Mouse (Mus musculus) neural tube, embryonic 11.5 days (tissue): ENCODE measurements around the gene Ocln. TPM values are rescaled to one million over a fixed set of nuclear protein-coding genes. Genes with fewer than 3 reads are reported as not detected.
A peak's percentile ranks its signal among the peaks of the same experiment; 100 is the strongest.
"Not testable (repeated sequence)": the region's sequence is repeated elsewhere in the genome, so short reads cannot be mapped to it uniquely, and the experiment has no call there.

ENCODE experiments used
- ATAC-seq: fragments of 200-750 bp; cut with Nextera tagmentation; 2 replicates; pipeline ENCODE4 v1.8.0; 2017; ENCODE audit warnings: moderate number of reproducible peaks, mild to moderate bottlenecking, moderate TSS enrichment, moderate library complexity; ENCODE audit not compliant: insufficient read depth, low FRiP score, low TSS enrichment
- DNase-seq: peaks from one replicate; pipeline ENCODE4 v3.0.0-alpha.2; 2015; ENCODE audit warnings: low spot score
- H3K27ac ChIP-seq: fragments of 300-500 bp; sonication (generic); 2 replicates; pipeline ENCODE4 v1.5.1; 2014; ENCODE audit warnings: low read depth, mild to moderate bottlenecking, low read length
- H3K27me3 ChIP-seq: fragments of 300-500 bp; sonication (generic); 2 replicates; pipeline ENCODE4 v1.6.1; 2014; ENCODE audit warnings: mild to moderate bottlenecking, low read length, mixed read lengths; ENCODE audit not compliant: control insufficient read depth, insufficient read depth
- H3K36me3 ChIP-seq: fragments of 300-500 bp; sonication (generic); 2 replicates; pipeline ENCODE4 v1.6.1; 2014; ENCODE audit warnings: mild to moderate bottlenecking, low read length, moderate library complexity, mixed read lengths; ENCODE audit not compliant: control insufficient read depth, insufficient read depth
- H3K4me1 ChIP-seq: fragments of 300-500 bp; sonication (generic); 2 replicates; pipeline ENCODE4 v1.6.1; 2014; ENCODE audit warnings: low read length, mixed read lengths; ENCODE audit not compliant: control insufficient read depth, insufficient read depth
- H3K4me2 ChIP-seq: fragments of 300-500 bp; sonication (generic); 2 replicates; pipeline ENCODE4 v1.6.1; 2014; ENCODE audit warnings: low read depth, mild to moderate bottlenecking, moderate library complexity
- H3K4me3 ChIP-seq: fragments of 300-500 bp; sonication (generic); 2 replicates; pipeline ENCODE4 v1.5.1; 2014; ENCODE audit warnings: low read depth, low read length
- H3K9ac ChIP-seq: fragments of 300-500 bp; sonication (generic); 2 replicates; pipeline ENCODE4 v1.6.1; 2014; ENCODE audit warnings: mild to moderate bottlenecking, low read length
- H3K9me3 ChIP-seq: fragments of 300-500 bp; sonication (generic); 2 replicates; pipeline ENCODE4 v1.6.1; 2016; ENCODE audit warnings: low read length; ENCODE audit not compliant: control insufficient read depth
- WGBS: fragments of 180-500 bp; shearing (Covaris S2); extraction: QIAGEN DNeasy Blood & Tissue Kit; methylation state at CpG from one replicate; pipeline ENCODE4 v1.1.7; 2014; 5-methylcytosine and 5-hydroxymethylcytosine counted together
- polyA plus RNA-seq: library from polyadenylated mRNA; unstranded; fragments of >200 nt; fragmentation: Nextera tagmentation; extraction: Ambion mirVana; gene quantifications from 2 replicates; pipeline ENCODE4 v1.2.1, GENCODE M21; 2014

Ocln gene
- polyA plus RNA-seq, 1 experiment from 2014 or later: 1.3 TPM

DNA sequence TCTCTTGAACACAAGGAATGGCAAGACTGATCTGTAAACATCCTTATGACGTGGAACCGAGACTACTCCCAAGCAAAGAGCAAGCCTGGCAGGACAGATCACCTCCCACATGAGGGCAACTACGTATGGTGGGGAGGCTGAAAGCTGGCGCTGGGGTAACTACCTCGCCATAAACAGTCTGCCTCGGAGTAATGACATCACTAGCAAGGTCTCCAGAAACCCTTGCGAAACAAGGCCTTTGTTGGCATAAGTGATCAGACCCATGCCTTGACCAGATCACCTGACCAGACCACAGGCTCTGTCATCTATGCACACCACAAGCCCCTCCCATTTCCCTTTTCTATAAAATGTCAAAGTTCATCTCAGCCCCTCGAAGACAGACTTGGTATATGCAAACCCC, 59.2 kb downstream of the Ocln start:
- WGBS: 77% methylated on average over 8 of the region's 8 CpGs
- DNase-seq: no peak
- Histone ChIP-seq H3K9ac (no peak overlapping the region), H3K27me3 (no peaks in the 10 kb centered on the region), H3K36me3 (0 out of 2 replicates have a peak, but pooled peaks cover under 1% of the 10 kb centered on the region), H3K4me3 (no peak overlapping the region), H3K9me3 (no peaks in the 10 kb centered on the region), H3K4me2 (no peak overlapping the region), H3K4me1 (no peaks in the 10 kb centered on the region), H3K27ac (no peak overlapping the region)
- ATAC-seq: no peak

- under 1% methylated on average over 51 of the region's 51 CpGs for WGBS
- Histone ChIP-seq H3K9me3 (no peaks in the 10 kb centered on the region), H3K4me1 (no peaks in the 10 kb centered on the region), H3K4me3 (peak within 1 kb of the TSS; percentile 84), H3K36me3 (0 out of 2 replicates have a peak, but pooled peaks cover 2% of the 10 kb centered on the region), H3K27me3 (no peaks in the 10 kb centered on the region), H3K4me2 (peak within 1 kb of the TSS; percentile 67), H3K9ac (peak within 1 kb of the TSS; percentile 92), H3K27ac (peak within 1 kb of the TSS; percentile 84)
- peak; percentile 91 for DNase-seq
- peak; percentile 88 for ATAC-seq
Measured at GRCm38 (mm10) chr13:100492061-100492787, 60.3 kb downstream of the Ocln start, which contains the start of gene Gtf2h2. Gtf2h2 (minus strand) TSS chr13:100492579.

DNA sequence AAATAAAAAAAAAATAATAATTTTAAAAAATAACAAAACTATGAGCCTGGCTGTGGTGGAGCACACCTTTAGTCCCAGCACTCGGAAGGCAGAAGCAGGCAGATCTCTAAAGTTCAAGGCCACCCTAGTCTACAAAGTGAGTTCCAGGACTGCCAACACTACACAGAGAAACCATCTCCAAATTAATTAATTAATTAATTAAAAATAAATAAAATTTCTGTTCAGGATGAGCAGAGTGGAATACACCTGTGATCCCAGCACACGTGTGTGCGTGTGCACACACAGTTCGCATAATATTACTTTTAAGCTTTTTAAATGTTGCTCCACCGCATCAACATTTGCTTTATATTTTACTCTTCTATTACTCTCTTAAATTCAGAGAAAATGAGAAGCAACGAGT, 60.9 kb downstream of the Ocln start:
- Histone ChIP-seq H3K27ac (no peak overlapping the region), H3K4me3 (peak overlapping the region; percentile 84), H3K9ac (peak overlapping the region; percentile 92), H3K9me3 (no peaks in the 10 kb centered on the region), H3K36me3 (peaks cover 2% of the 10 kb centered on the region; the same call in 1 of the 2 replicates), H3K4me2 (peak overlapping the region; percentile 67), H3K4me1 (no peaks in the 10 kb centered on the region), H3K27me3 (no peaks in the 10 kb centered on the region)
- DNase-seq (no peak), ATAC-seq (peak; percentile 22; the same call in 1 of the 2 replicates)
- 17% methylated on average over 6 of the region's 6 CpGs for WGBS

GRCm38 (mm10) chr13:100490424-100490823, 62.1 kb downstream of the Ocln start:
- WGBS: 91% methylated on average over 5 of the region's 5 CpGs
- H3K36me3 ChIP-seq: peaks cover 2% of the 10 kb centered on the region; the same call in 1 of the 2 replicates
- no peak overlapping the region for H3K9ac ChIP-seq
- H3K9me3 ChIP-seq: no peaks in the 10 kb centered on the region
- no peak overlapping the region for H3K4me3 ChIP-seq
- no peak overlapping the region for H3K4me2 ChIP-seq
- no peaks in the 10 kb centered on the region for H3K27me3 ChIP-seq
- ATAC-seq (no peak), DNase-seq (no peak)
- H3K4me1 ChIP-seq: no peaks in the 10 kb centered on the region
- H3K27ac ChIP-seq: no peak overlapping the region

- Histone ChIP-seq H3K36me3 (peaks cover 2% of the 10 kb centered on the region; the same call in 1 of the 2 replicates), H3K4me3 (no peak overlapping the region), H3K27me3 (no peaks in the 10 kb centered on the region), H3K27ac (no peak overlapping the region), H3K9me3 (no peaks in the 10 kb centered on the region), H3K9ac (no peak overlapping the region), H3K4me2 (no peak overlapping the region), H3K4me1 (no peaks in the 10 kb centered on the region)
- 94% methylated on average over 7 of the region's 7 CpGs for WGBS
- DNase-seq (no peak), ATAC-seq (no peak)
Measured at GRCm38 (mm10) chr13:100483610-100484009, 68.9 kb downstream of the Ocln start.

DNA sequence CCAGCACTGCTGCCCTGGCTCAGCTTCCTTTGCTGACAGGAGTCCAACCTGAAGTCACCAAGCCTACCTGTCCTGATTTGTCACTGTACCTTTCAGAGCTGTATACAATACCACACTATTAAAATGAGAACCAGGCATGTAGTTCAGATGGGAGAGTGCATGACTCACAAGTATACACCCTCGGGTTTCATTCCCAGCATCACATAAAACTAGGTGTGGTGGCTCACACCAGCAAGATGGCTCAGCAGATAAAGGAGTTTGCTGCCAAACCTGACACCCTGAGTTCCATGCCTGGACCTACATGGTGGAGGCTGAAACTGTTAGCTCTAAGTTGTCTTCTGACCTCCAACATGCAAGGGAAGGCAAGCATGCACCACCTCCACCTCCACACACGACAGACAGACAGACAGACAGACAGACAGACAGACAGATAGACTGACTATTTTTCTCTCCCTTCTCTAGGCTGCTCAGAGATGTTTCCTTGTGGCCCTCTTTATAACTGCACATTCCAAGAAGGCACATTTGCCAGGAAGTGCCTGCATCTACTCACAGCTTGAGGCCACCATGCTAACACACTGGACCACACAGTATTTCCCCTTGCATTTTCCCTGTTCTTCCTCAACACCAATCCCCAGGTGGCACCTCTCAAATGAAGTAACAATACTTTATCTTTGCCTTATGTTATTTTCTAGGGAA, 88.8 kb downstream of the Ocln start:
- H3K4me3 ChIP-seq: no peak overlapping the region
- H3K27me3 ChIP-seq: no peaks in the 10 kb centered on the region
- DNase-seq: no peak
- H3K27ac ChIP-seq: no peak overlapping the region
- H3K4me2 ChIP-seq: no peak overlapping the region
- 90% methylated on average over 2 of the region's 2 CpGs for WGBS
- no peak overlapping the region for H3K9ac ChIP-seq
- H3K9me3 ChIP-seq: no peaks in the 10 kb centered on the region
- H3K4me1 ChIP-seq: no peaks in the 10 kb centered on the region
- H3K36me3 ChIP-seq: peaks cover 10% of the 10 kb centered on the region
- no peak for ATAC-seq

GRCm38 (mm10) chr13:100461336-100461735, 91.2 kb downstream of the Ocln start:
- H3K9ac ChIP-seq: no peak overlapping the region
- WGBS: 73% methylated on average over 3 of the region's 3 CpGs
- no peak overlapping the region for H3K4me3 ChIP-seq
- H3K36me3 ChIP-seq: no peaks in the 10 kb centered on the region; the same call in 1 of the 2 replicates
- no peaks in the 10 kb centered on the region for H3K27me3 ChIP-seq
- DNase-seq (no peak), ATAC-seq (no peak)
- H3K9me3 ChIP-seq: no peaks in the 10 kb centered on the region
- H3K27ac ChIP-seq: no peak overlapping the region
- no peak overlapping the region for H3K4me2 ChIP-seq
- no peaks in the 10 kb centered on the region for H3K4me1 ChIP-seq

DNA sequence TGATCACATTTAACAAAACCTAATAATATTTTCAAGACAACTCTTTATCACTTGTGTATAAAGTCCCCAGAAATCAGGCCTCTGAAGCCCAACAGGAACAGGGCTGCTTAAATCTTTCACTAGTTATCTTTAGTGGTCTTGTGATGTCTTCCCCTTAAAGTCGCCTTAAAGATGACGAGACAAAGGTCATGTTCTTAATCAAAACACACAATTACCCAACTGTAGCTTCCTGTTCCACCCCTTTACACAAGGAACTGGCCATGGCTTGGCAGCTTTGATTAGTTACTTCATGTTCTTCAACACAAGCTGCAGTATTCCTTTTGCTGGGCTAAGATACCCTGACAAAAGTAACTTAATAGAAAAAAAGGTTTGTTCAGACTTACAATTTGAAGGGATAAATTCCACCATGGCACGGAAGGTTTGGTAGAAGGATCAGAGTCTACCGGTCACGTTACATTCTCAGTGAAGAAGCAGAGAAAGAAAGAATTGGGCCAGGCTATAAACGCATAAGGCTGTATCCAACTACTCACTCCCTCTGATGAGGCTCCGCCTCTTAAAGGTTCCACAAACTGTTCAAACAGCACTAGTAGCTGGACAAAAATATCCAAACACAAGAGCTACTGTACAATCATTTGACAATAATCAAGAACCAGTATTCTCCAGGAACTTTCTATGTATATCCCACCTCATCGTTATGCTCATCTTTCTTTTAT, 99.9 kb downstream of the Ocln start, which contains the start of gene Naip1:
Naip1 (minus strand) TSS at position 455 of the 713 bp plus-strand sequence.
- H3K4me2 ChIP-seq, H3K4me3 ChIP-seq: not testable (repeated sequence)

More for the DNA sequence above, 99.9 kb downstream of the Ocln start, which contains the start of gene Naip1:
- not testable (repeated sequence) for H3K27me3 ChIP-seq, ATAC-seq, DNase-seq, H3K4me1 ChIP-seq, H3K9me3 ChIP-seq, H3K9ac ChIP-seq, H3K36me3 ChIP-seq, H3K27ac ChIP-seq
- 87% methylated on average over 8 of the region's 8 CpGs for WGBS
